Mouse (Mus musculus) heart, embryonic 13.5 days (tissue): ENCODE measurements around the gene Frmd4a. TPM values are rescaled to one million over a fixed set of nuclear protein-coding genes. Genes with fewer than 3 reads are reported as not detected.

ENCODE experiments used
- ATAC-seq: fragments of 200-750 bp; cut with Nextera tagmentation; 2 replicates; pipeline ENCODE4 v1.8.0; 2017; ENCODE audit warnings: moderate TSS enrichment; ENCODE audit not compliant: insufficient number of reproducible peaks, low FRiP score, low TSS enrichment; ENCODE audit errors: extremely low read depth
- H3K27ac ChIP-seq: fragments of 300-500 bp; sonication (generic); replicated peaks from 2 replicates; pipeline ENCODE4 v1.5.1; 2015; ENCODE audit warnings: moderate library complexity, mild to moderate bottlenecking, inconsistent platforms
- H3K27me3 ChIP-seq: fragments of 300-500 bp; sonication (generic); replicated peaks from 2 replicates; pipeline ENCODE4 v1.6.1; 2015; ENCODE audit warnings: mild to moderate bottlenecking, inconsistent platforms
- H3K36me3 ChIP-seq: fragments of 300-500 bp; sonication (generic); 2 replicates; pipeline ENCODE4 v1.6.1; 2015; ENCODE audit warnings: mild to moderate bottlenecking, inconsistent platforms
- H3K4me1 ChIP-seq: fragments of 300-500 bp; sonication (generic); 2 replicates; pipeline ENCODE4 v1.6.1; 2015; ENCODE audit warnings: inconsistent platforms
- H3K4me2 ChIP-seq: fragments of 300-500 bp; sonication (generic); 2 replicates; pipeline ENCODE4 v1.6.1; 2015; ENCODE audit warnings: inconsistent platforms, mild to moderate bottlenecking, moderate library complexity
- H3K4me3 ChIP-seq: fragments of 300-500 bp; sonication (generic); 2 replicates; pipeline ENCODE4 v1.5.1; 2015; ENCODE audit warnings: moderate library complexity, mild to moderate bottlenecking, inconsistent platforms
- H3K9ac ChIP-seq: fragments of 300-500 bp; sonication (generic); 2 replicates; pipeline ENCODE4 v1.6.1; 2015; ENCODE audit warnings: inconsistent platforms, mild to moderate bottlenecking, moderate library complexity
- H3K9me3 ChIP-seq: fragments of 300-500 bp; sonication (generic); 2 replicates; pipeline ENCODE4 v1.6.1; 2016; ENCODE audit warnings: inconsistent platforms
- WGBS: fragments of 180-500 bp; shearing (Covaris S2); methylation state at CpG from one replicate; pipeline ENCODE4 v1.1.7; 2015; ENCODE audit warnings: mixed read lengths; 5-methylcytosine and 5-hydroxymethylcytosine counted together
- polyA plus RNA-seq: library from polyadenylated mRNA; unstranded; fragments of >200 nt; fragmentation: Nextera tagmentation; extraction: Ambion mirVana; gene quantifications from 2 replicates; pipeline ENCODE4 v1.2.1, GENCODE M21; 2015

The Frmd4a gene
- polyA plus RNA-seq: 15.2 and 17.7 TPM in 2 replicates

DNA sequence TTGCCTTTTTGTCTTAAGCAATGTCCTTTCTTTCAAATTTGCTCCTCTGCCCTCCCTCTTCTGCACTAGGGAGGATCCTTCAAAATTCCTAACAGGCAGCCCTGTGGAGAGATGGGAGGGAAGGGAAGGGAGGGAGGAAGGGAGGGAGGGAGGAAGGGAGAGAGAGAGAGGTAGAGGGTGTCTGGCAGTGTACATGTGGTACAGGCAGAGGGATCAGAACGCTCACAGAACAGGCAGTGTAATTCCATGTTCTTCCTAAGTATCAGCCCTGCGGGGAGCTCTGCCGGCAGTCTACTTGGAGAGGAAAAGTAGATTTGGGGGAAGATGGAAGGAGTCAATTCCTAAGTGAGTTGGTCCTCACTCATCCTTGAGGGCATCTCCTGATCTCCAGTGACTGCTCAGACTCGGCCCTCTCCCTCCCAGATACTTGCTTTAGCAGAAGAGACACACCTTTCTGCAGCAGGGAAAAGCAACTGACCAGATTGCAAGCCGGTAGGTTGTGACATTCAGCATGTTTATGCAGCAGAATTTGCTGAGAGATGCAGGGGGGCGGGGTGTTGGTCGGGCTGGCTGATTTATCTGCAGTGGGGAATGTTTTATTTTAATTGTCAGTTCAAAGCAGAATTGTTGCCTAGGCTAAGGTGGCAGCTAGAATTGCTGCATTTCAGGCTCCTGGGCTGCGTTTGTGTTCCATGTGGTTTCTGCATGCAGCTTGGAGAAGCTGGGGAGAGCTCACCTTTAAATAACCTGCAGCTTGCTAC lies at the start of gene Frmd4a:
Gene Frmd4a, plus strand, starts transcription at position 190 of the 761 bp plus-strand sequence.
- no peak for ATAC-seq
- H3K9ac ChIP-seq: peak within 1 kb of the TSS; percentile 47; the same call in 1 of the 2 replicates
- H3K27me3 ChIP-seq: no peaks in the 10 kb centered on the region
- H3K27ac ChIP-seq: no peak within 1 kb of the TSS
- peak within 1 kb of the TSS; percentile 56 for H3K4me2 ChIP-seq
- 37% methylated on average over 8 of the region's 8 CpGs for WGBS
- H3K4me1 ChIP-seq: peaks cover 11% of the 10 kb centered on the region
- no peaks in the 10 kb centered on the region for H3K36me3 ChIP-seq
- peak within 1 kb of the TSS; percentile 9; the same call in 1 of the 2 replicates for H3K4me3 ChIP-seq
- no peaks in the 10 kb centered on the region for H3K9me3 ChIP-seq

DNA sequence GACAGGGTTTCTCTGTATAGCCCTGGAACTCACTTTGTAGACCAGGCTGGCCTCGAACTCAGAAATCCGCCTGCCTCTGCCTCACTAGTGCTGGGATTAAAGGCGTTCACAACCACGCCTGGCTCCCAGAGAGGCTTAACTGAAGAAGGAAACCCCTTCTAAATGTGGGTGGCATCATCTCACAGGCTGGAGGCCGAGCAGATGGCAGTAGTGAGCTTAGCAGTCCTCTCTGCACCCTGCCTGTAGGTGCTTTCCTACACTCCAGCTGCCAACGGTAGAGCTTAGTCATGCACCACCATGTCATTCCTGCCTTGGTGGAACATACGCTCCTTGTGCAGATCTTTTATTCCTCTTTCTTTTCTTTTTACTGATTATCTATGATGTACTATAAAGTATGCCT lies 28.6 kb upstream of the Frmd4a start:
- Histone ChIP-seq H3K27ac (no peak overlapping the region), H3K27me3 (no peaks in the 10 kb centered on the region), H3K36me3 (no peaks in the 10 kb centered on the region), H3K4me1 (no peaks in the 10 kb centered on the region), H3K4me3 (no peak overlapping the region), H3K9me3 (0 out of 2 replicates have a peak, but pooled peaks cover 3% of the 10 kb centered on the region), H3K9ac (no peak overlapping the region), H3K4me2 (no peak overlapping the region)
- ATAC-seq: no peak
- 75% methylated on average over 7 of the region's 7 CpGs for WGBS

DNA sequence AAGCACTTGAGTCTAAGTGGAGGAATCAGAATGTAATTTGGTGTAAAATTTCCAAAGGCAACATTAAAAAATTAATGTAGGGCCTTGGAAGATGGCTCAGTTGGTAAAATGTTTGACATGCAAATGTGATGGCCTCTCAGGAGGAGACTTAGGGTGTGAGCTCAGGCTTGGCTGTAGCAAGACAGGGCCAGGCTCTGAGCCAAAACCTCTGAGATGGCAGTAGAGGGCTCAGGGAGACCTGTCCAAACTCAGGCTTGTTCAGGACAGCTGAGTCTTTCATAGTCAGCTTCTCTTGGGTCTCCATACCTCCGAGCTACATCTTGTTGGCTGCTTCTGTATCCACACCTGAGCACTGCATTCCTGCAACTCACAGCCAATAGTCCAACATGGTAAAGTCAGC lies 27.1 kb upstream of the Frmd4a start:
- WGBS: 70% methylated on average over 1 of the region's 1 CpGs

GRCm38 (mm10) chr2:4018431-4018876 lies 937 bp downstream of the Frmd4a start:
- Histone ChIP-seq H3K27me3 (no peaks in the 10 kb centered on the region), H3K9ac (peak overlapping the region; percentile 47; the same call in 1 of the 2 replicates), H3K9me3 (no peaks in the 10 kb centered on the region), H3K27ac (no peak overlapping the region), H3K4me2 (peak overlapping the region; percentile 56), H3K4me1 (peaks cover 11% of the 10 kb centered on the region), H3K36me3 (no peaks in the 10 kb centered on the region), H3K4me3 (peak overlapping the region; percentile 9; the same call in 1 of the 2 replicates)
- 32% methylated on average over 11 of the region's 11 CpGs for WGBS
- no peak for ATAC-seq

More for the DNA sequence above, 27.1 kb upstream of the Frmd4a start:
- no peaks in the 10 kb centered on the region for H3K4me1 ChIP-seq
- no peak overlapping the region for H3K9ac ChIP-seq
- no peak for ATAC-seq
- 0 out of 2 replicates have a peak, but pooled peaks cover 4% of the 10 kb centered on the region for H3K9me3 ChIP-seq
- no peak overlapping the region for H3K27ac ChIP-seq
- H3K4me2 ChIP-seq: no peak overlapping the region
- no peaks in the 10 kb centered on the region for H3K36me3 ChIP-seq
- H3K27me3 ChIP-seq: no peaks in the 10 kb centered on the region
- H3K4me3 ChIP-seq: no peak overlapping the region

GRCm38 (mm10) chr2:4018909-4019308 lies 1.4 kb downstream of the Frmd4a start:
- H3K27me3 ChIP-seq: no peaks in the 10 kb centered on the region
- ATAC-seq: no peak
- H3K9ac ChIP-seq: no peak overlapping the region
- WGBS: 74% methylated on average over 4 of the region's 4 CpGs
- peak overlapping the region; percentile 56 for H3K4me2 ChIP-seq
- no peak overlapping the region for H3K4me3 ChIP-seq
- no peaks in the 10 kb centered on the region for H3K9me3 ChIP-seq
- H3K36me3 ChIP-seq: no peaks in the 10 kb centered on the region
- H3K4me1 ChIP-seq: peaks cover 11% of the 10 kb centered on the region
- no peak overlapping the region for H3K27ac ChIP-seq

DNA sequence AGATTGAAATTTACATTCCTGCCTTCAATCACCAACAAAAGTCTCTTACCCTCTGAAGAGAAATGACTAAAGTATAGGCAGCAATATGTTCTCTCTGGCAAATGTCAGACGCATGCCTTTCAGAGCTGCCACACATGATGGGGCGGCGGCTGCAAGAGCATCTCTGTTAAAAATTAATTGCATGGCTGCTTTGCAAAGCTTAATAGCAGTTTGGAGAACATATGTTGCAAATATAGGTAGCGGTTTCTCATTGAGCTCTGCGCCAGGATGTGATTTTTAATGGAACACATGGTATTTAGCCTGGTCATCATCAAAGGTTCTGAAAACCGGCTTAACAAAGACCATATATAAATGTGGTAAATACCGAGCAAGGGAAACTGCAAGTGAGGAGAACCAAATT lies 7.4 kb downstream of the Frmd4a start:
- Histone ChIP-seq H3K27ac (no peak overlapping the region), H3K4me3 (no peak overlapping the region), H3K36me3 (no peaks in the 10 kb centered on the region), H3K9me3 (no peaks in the 10 kb centered on the region), H3K9ac (no peak overlapping the region), H3K4me1 (no peaks in the 10 kb centered on the region), H3K27me3 (no peaks in the 10 kb centered on the region), H3K4me2 (no peak overlapping the region)
- whole genome bisulfite sequencing: 85% methylated on average over 7 of the region's 7 CpGs
- no peak for ATAC-seq

DNA sequence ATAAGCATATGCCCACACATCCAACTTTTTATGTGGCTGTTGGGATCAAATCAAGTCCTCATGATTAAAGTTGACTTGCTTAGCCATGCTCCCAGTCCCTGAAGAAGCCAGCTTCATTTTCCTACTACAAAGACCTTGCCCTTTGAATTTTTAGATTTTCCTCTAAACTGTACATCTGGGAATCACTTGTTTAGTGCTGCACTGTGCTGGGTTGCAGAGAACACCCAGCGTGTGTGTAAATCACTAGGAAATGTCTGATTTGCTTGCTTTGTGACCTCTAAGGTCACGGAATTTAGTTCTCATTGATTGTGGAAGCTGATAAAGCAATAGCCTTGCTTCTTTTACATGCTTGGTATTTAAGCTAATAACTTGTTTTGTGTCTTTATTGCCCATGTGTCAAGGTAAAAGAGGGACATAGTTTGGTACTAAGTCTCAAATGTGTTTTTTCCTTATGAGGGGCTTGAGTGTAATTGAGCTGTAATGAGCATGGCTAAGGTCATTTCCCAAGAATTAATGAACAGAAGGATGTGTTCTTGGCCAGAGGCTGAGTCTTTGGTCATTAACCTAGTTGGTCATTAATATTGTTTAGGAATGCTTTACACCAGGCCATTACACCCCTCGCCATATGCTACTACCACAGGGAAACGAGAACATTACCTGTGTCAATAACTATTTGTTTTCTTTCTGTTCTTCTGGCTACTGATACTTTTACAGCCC lies 11.7 kb downstream of the Frmd4a start:
- no peaks in the 10 kb centered on the region for H3K36me3 ChIP-seq
- no peaks in the 10 kb centered on the region for H3K4me1 ChIP-seq
- peaks cover 3% of the 10 kb centered on the region; the same call in 1 of the 2 replicates for H3K9me3 ChIP-seq
- no peak overlapping the region for H3K27ac ChIP-seq
- no peak overlapping the region for H3K4me3 ChIP-seq
- WGBS: 80% methylated on average over 4 of the region's 4 CpGs
- no peak overlapping the region for H3K9ac ChIP-seq
- ATAC-seq: no peak
- no peaks in the 10 kb centered on the region for H3K27me3 ChIP-seq
- H3K4me2 ChIP-seq: no peak overlapping the region

- whole genome bisulfite sequencing: 67% methylated on average over 4 of the region's 4 CpGs
- ATAC-seq: no peak
- no peak overlapping the region for H3K4me3 ChIP-seq
- H3K27ac ChIP-seq: no peak overlapping the region
- no peaks in the 10 kb centered on the region for H3K9me3 ChIP-seq
- H3K4me1 ChIP-seq: no peaks in the 10 kb centered on the region
- H3K9ac ChIP-seq: no peak overlapping the region
- no peak overlapping the region for H3K4me2 ChIP-seq
- H3K36me3 ChIP-seq: no peaks in the 10 kb centered on the region
- H3K27me3 ChIP-seq: no peaks in the 10 kb centered on the region
Measured at GRCm38 (mm10) chr2:4036153-4036589, 18.7 kb downstream of the Frmd4a start.

GRCm38 (mm10) chr2:4036651-4037117 lies 19.2 kb downstream of the Frmd4a start:
- 79% methylated on average over 8 of the region's 8 CpGs for WGBS

DNA sequence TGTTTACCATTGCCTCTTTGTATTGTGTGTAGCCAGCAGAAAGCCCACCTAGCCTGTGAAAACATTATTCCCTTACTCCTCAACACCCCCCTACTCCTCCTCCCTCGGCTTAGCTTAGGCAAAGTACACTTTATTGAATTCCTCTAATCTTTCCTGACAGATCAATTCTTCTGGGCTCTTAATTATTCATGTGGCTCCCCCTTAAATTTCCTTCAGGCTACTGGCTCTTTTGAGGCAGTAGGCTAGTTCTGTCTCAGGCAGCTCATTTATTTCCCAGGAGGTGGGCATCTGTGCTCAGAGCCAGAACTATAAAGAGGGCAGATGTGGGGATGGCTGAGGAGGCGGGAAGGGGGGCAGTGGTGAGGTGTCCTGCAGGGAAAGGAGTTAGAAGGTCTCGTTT lies 24.5 kb downstream of the Frmd4a start:
- no peak overlapping the region for H3K9ac ChIP-seq
- H3K4me1 ChIP-seq: no peaks in the 10 kb centered on the region
- no peak overlapping the region for H3K4me3 ChIP-seq
- H3K36me3 ChIP-seq: no peaks in the 10 kb centered on the region
- H3K27me3 ChIP-seq: no peaks in the 10 kb centered on the region
- ATAC-seq: no peak
- no peaks in the 10 kb centered on the region for H3K9me3 ChIP-seq
- whole genome bisulfite sequencing: 54% methylated on average over 3 of the region's 3 CpGs
- H3K27ac ChIP-seq: no peak overlapping the region
- H3K4me2 ChIP-seq: no peak overlapping the region

More at GRCm38 (mm10) chr2:4036651-4037117, 19.2 kb downstream of the Frmd4a start:
- H3K4me2 ChIP-seq: no peak overlapping the region
- no peaks in the 10 kb centered on the region for H3K36me3 ChIP-seq
- ATAC-seq: no peak
- no peaks in the 10 kb centered on the region for H3K4me1 ChIP-seq
- no peaks in the 10 kb centered on the region for H3K9me3 ChIP-seq
- H3K4me3 ChIP-seq: no peak overlapping the region
- H3K27me3 ChIP-seq: no peaks in the 10 kb centered on the region
- no peak overlapping the region for H3K27ac ChIP-seq
- no peak overlapping the region for H3K9ac ChIP-seq

DNA sequence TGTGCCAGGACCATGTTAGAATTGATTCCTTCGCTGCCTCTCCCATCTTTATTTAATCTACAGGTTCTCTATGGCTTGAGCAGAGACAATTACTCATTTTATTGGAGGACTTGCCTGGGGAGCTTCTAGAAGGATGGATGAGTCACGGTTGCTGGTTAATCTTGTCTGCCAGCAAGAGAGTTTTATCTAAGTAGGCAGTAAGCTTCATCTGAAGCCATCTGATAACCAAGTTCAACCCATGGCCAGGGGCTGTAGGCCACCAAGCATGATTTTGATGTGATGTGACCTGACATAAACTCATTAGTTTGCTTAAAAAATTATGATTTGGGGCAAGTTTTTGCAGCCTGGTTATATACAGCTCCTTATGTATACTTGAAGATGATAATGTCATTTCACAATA lies 38.0 kb downstream of the Frmd4a start:
- H3K36me3 ChIP-seq: no peaks in the 10 kb centered on the region
- no peaks in the 10 kb centered on the region for H3K9me3 ChIP-seq
- no peak overlapping the region for H3K27ac ChIP-seq
- H3K4me3 ChIP-seq: no peak overlapping the region
- no peaks in the 10 kb centered on the region for H3K4me1 ChIP-seq
- H3K4me2 ChIP-seq: no peak overlapping the region
- 61% methylated on average over 2 of the region's 2 CpGs for WGBS
- ATAC-seq: no peak
- H3K9ac ChIP-seq: no peak overlapping the region
- no peaks in the 10 kb centered on the region for H3K27me3 ChIP-seq
